7 mouse cellular contexts compared by ENCODE assay signal in the genomic region with DNA sequence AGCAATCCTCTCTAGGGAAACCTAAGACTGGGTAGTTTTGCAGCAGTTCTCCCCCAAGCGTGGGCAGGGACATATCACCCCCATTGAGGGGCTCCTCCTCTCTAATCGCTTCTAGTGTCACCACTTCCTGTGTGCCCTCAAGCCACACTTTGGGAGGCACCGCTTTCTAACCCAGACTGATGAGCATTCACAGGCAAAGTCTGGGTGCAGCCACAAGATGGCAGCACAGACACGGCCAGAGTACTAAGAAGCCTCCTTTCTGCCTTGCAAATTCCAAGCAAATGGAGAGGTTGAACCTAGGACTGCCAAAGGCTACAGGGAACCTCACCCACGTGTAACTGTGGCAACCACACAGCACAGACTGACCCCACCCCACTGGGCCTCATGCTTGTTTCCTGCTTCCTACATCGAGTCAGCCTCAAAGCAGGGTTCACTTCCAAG. TPM values are rescaled to one million over a fixed set of nuclear protein-coding genes. Genes with fewer than 3 reads are reported as not detected.
A peak's percentile ranks its signal among the peaks of the same experiment; 100 is the strongest.
DNase-seq lines count a peak whose midpoint lies in the region; ATAC-seq and TF ChIP-seq lines count a peak whose summit lies in the region.

No protein-coding gene starts in this region.

- intact Hi-C loops in left cerebral cortex, adult 2 months (cut with DNase I) = loop anchor here (2.0 to 5.0 kb wide), 4 partner anchors 35 to 134 kb away; a partner anchor contains a TSS

- no peak overlapping the region for H3K27ac ChIP-seq in hindbrain, postnatal 0 days
- H3K27ac ChIP-seq in left cerebral cortex, adult 2 months = no peak overlapping the region

- no peaks in the 10 kb centered on the region for H3K36me3 ChIP-seq in hindbrain, postnatal 0 days (ENCODE audit: insufficient read depth, low read length)
- peaks cover 56% of the 10 kb centered on the region for H3K36me3 ChIP-seq in megakaryocyte, embryonic 14.5 days (replicated peaks; ENCODE audit: low read length)

- peak; percentile 89 for ATAC-seq in hindbrain, postnatal 0 days

- WGBS in hindbrain, postnatal 0 days = under 1% methylated on average over 6 of the region's 6 CpGs

- no peak overlapping the region for H3K9ac ChIP-seq in hindbrain, postnatal 0 days (replicated peaks; ENCODE audit: low read length)

- no peak overlapping the region for H3K4me3 ChIP-seq in hindbrain, postnatal 0 days (ENCODE audit: low read length)
- H3K4me3 ChIP-seq in left cerebral cortex, adult 2 months = no peak overlapping the region
- H3K4me3 ChIP-seq in megakaryocyte, embryonic 14.5 days (replicated peaks) = peak overlapping the region; percentile 95

- peak; percentile 84 for DNase-seq in WW6 (ENCODE audit: low read depth, low spot score)
- peak; percentile 89 to 92 for DNase-seq in cerebellum, postnatal 25 days
- peak; percentile 86 for DNase-seq in gastrocnemius, adult 18-20 months (ENCODE audit: low spot score)
- peak; percentile 90 for DNase-seq in hindbrain, postnatal 0 days (ENCODE audit: low spot score)
- peak; percentile 80 to 84 for DNase-seq in left cerebral cortex, adult 2 months (ENCODE audit: extremely low spot score in 1 of 2, low spot score in 2 of 2)
- peak; percentile 72 for DNase-seq in right cerebral cortex, postnatal 14 days

- H3K4me2 ChIP-seq in hindbrain, postnatal 0 days (ENCODE audit: low read depth, low read length) = no peak overlapping the region

- TF ChIP-seq CTCF in hindbrain, postnatal 0 days (IDR thresholded peaks at IDR 0.05; ENCODE audit: low read depth) = peak; percentile 97
- peak; percentile 94 for TF ChIP-seq CTCF in left cerebral cortex, adult 2 months (IDR thresholded peaks at IDR 0.05)

- peaks cover 9% of the 10 kb centered on the region; the same call in 1 of the 2 replicates for H3K27me3 ChIP-seq in hindbrain, postnatal 0 days (ENCODE audit: insufficient read depth, low read length)
- no peaks in the 10 kb centered on the region for H3K27me3 ChIP-seq in megakaryocyte, embryonic 14.5 days (replicated peaks)

- no peaks in the 10 kb centered on the region for H3K9me3 ChIP-seq in hindbrain, postnatal 0 days (ENCODE audit: low read length)
- no peaks in the 10 kb centered on the region for H3K9me3 ChIP-seq in megakaryocyte, embryonic 14.5 days

- 0 out of 2 replicates have a peak, but pooled peaks cover 3% of the 10 kb centered on the region for H3K4me1 ChIP-seq in hindbrain, postnatal 0 days (ENCODE audit: insufficient read depth, low read length)
- H3K4me1 ChIP-seq in megakaryocyte, embryonic 14.5 days = peaks cover 66% of the 10 kb centered on the region

RNA-seq across cellular contexts. Expression of a gene that starts 3.3 kb away (rescaled TPM):
- total RNA-seq in gastrocnemius, adult 18-20 months (2021) = 1 to 10 TPM in 1 of 2 experiments, under 1 TPM in 1; 0.84 to 1.2 TPM
- 4.0 and 4.7 TPM in 2 replicates for total RNA-seq in hindbrain, postnatal 0 days (2014; rRNA removed)
- 1.2 and 1.9 TPM in 2 replicates for polyA plus RNA-seq in hindbrain, postnatal 0 days (2015; fragmentation: Nextera tagmentation; extraction: Ambion mirVana)
- total RNA-seq in left cerebral cortex, adult 2 months (2021) = 1 to 10 TPM; 2.0 to 2.2 TPM
- polyA plus RNA-seq in megakaryocyte, embryonic 14.5 days (2012; ENCODE audit: insufficient read depth, low replicate concordance) = 10.3 and 14.6 TPM in 2 replicates

RNA-seq across cellular contexts. Expression of a gene that starts 12.8 kb away (rescaled TPM):
- 1 to 10 TPM; 3.4 to 8.6 TPM for total RNA-seq in gastrocnemius, adult 18-20 months (2021)
- 50.8 and 58.0 TPM in 2 replicates for total RNA-seq in hindbrain, postnatal 0 days (2014; rRNA removed)
- polyA plus RNA-seq in hindbrain, postnatal 0 days (2015; fragmentation: Nextera tagmentation; extraction: Ambion mirVana) = 14.2 and 14.7 TPM in 2 replicates
- total RNA-seq in left cerebral cortex, adult 2 months (2021) = 10 to 100 TPM; 20.2 to 21.7 TPM
- 7.9 and 8.1 TPM in 2 replicates for polyA plus RNA-seq in megakaryocyte, embryonic 14.5 days (2012; ENCODE audit: insufficient read depth, low replicate concordance)

RNA-seq across cellular contexts. Expression of a gene that starts 17.9 kb away (rescaled TPM):
- 10 to 100 TPM; 18.8 to 21.3 TPM for total RNA-seq in gastrocnemius, adult 18-20 months (2021)
- total RNA-seq in hindbrain, postnatal 0 days (2014; rRNA removed) = 90.3 and 117 TPM in 2 replicates
- 82.0 and 82.8 TPM in 2 replicates for polyA plus RNA-seq in hindbrain, postnatal 0 days (2015; fragmentation: Nextera tagmentation; extraction: Ambion mirVana)
- total RNA-seq in left cerebral cortex, adult 2 months (2021) = 10 to 100 TPM; 53.4 to 64.3 TPM
- polyA plus RNA-seq in megakaryocyte, embryonic 14.5 days (2012; ENCODE audit: insufficient read depth, low replicate concordance) = 22.9 and 24.0 TPM in 2 replicates

RNA-seq across cellular contexts. Expression of a gene that starts 21.1 kb away (rescaled TPM):
- not detected for total RNA-seq in gastrocnemius, adult 18-20 months (2021)
- total RNA-seq in hindbrain, postnatal 0 days (2014; rRNA removed) = not detected in 2 replicates
- polyA plus RNA-seq in hindbrain, postnatal 0 days (2015; fragmentation: Nextera tagmentation; extraction: Ambion mirVana) = not detected in 2 replicates
- not detected for total RNA-seq in left cerebral cortex, adult 2 months (2021)
- 0.08 and 1.5 TPM in 2 replicates for polyA plus RNA-seq in megakaryocyte, embryonic 14.5 days (2012; ENCODE audit: insufficient read depth, low replicate concordance)

RNA-seq across cellular contexts. Expression of a gene that starts 25.2 kb away (rescaled TPM):
- total RNA-seq in gastrocnemius, adult 18-20 months (2021) = not detected
- total RNA-seq in hindbrain, postnatal 0 days (2014; rRNA removed) = not detected in 2 replicates
- 0.42 TPM in 1 of 2 replicates, not detected in the other for polyA plus RNA-seq in hindbrain, postnatal 0 days (2015; fragmentation: Nextera tagmentation; extraction: Ambion mirVana)
- not detected for total RNA-seq in left cerebral cortex, adult 2 months (2021)
- not detected in 2 replicates for polyA plus RNA-seq in megakaryocyte, embryonic 14.5 days (2012; ENCODE audit: insufficient read depth, low replicate concordance)
